In the genomic region with DNA sequence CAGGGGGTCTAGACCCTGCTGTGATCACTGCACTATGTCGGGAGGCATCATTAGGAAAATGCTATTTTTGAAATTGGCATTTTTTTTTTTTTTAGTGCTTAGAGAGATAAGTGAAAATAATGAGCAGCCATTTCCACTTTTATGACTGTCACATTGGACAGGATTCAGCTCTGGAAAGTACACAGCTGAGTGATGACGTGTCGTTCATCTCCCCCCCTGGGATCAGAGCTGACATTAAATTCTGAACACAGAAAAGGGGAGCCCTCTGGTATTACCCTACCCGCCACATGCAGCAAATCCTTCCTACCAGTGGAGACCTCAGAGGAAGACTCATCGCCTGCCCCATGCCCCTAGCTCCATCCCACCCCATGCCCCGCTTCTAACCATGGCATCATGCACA, we compare ENCODE assay signal across 16 mouse cellular contexts.
"Had no signal": no experiment of that assay in that cellular context is flagged by ENCODE, and none has a peak within 500 bp of the region (broad histone marks: within the 10 kb centered on the region; RNA-seq: fewer than 3 reads in every experiment).

No protein-coding gene starts in this region.

- H3K36me3 ChIP-seq: limb, embryonic 12.5 days; limb, embryonic 15.5 days; midbrain, embryonic 12.5 days; midbrain, embryonic 15.5 days had no signal

- H3K27me3 ChIP-seq: limb, embryonic 15.5 days; midbrain, embryonic 15.5 days had no signal

- H3K4me2 ChIP-seq: limb, embryonic 12.5 days; limb, embryonic 15.5 days; liver, embryonic 11.5 days; lung, embryonic 14.5 days; midbrain, embryonic 12.5 days; midbrain, embryonic 15.5 days had no signal

- DNase-seq: kidney, adult 9 months; kidney, postnatal 14 days; kidney, postnatal 4 days; left cerebral cortex, postnatal 4 days; liver, postnatal 0 days; lung, embryonic 14.5 days; thymus, adult 18-20 months; thymus, postnatal 36 days had no signal

- H3K4me3 ChIP-seq: limb, embryonic 12.5 days; limb, embryonic 15.5 days; midbrain, embryonic 12.5 days; midbrain, embryonic 15.5 days had no signal

- H3K4me1 ChIP-seq: limb, embryonic 15.5 days had no signal

- H3K27ac ChIP-seq: limb, embryonic 12.5 days; limb, embryonic 15.5 days; liver, embryonic 14.5 days; macrophage; midbrain, embryonic 12.5 days; midbrain, embryonic 15.5 days had no signal

- H3K9me3 ChIP-seq: limb, embryonic 12.5 days; limb, embryonic 15.5 days; midbrain, embryonic 12.5 days; midbrain, embryonic 15.5 days had no signal

- H3K9ac ChIP-seq: limb, embryonic 12.5 days; limb, embryonic 15.5 days; liver, embryonic 14.5 days; liver, postnatal 0 days; lung, embryonic 14.5 days; midbrain, embryonic 12.5 days; midbrain, embryonic 15.5 days had no signal

- ATAC-seq: liver, postnatal 0 days; lung, postnatal 0 days; midbrain, embryonic 15.5 days had no signal
